Mouse (Mus musculus) myocyte (in vitro differentiated cells): ENCODE measurements around the gene Tstd1. TPM values are rescaled to one million over a fixed set of nuclear protein-coding genes. Genes with fewer than 3 reads are reported as not detected.

Experiments used
- H3K27me3 ChIP-seq: one replicate; pipeline ENCODE4 v1.6.1; 2011; ENCODE audit not compliant: control insufficient read depth, insufficient read depth, insufficient read length
- H3K36me3 ChIP-seq: one replicate; pipeline ENCODE4 v1.6.1; 2011; ENCODE audit not compliant: control insufficient read depth, insufficient read depth
- H3K4me2 ChIP-seq: one replicate; pipeline ENCODE4 v1.6.1; 2011; ENCODE audit warnings: low read depth, control low read depth
- H3K4me3 ChIP-seq: one replicate; pipeline ENCODE4 v1.5.1; 2011; ENCODE audit warnings: mild to moderate bottlenecking, control low read depth, moderate library complexity
- H3K79me2 ChIP-seq: one replicate; pipeline ENCODE4 v1.6.1; 2011; ENCODE audit not compliant: control insufficient read depth, insufficient read depth
- H3ac ChIP-seq: one replicate; pipeline ENCODE4 v1.6.1; 2011; ENCODE audit not compliant: control insufficient read depth, insufficient read length
- CEBPB ChIP-seq: IDR thresholded peaks from 2 replicates; pipeline ENCODE4 v1.6.1; 2011; ENCODE audit warnings: mild to moderate bottlenecking, moderate library complexity; ENCODE audit not compliant: poor library complexity, insufficient read depth, severe bottlenecking
- E2F4 ChIP-seq: IDR thresholded peaks from one replicate; pipeline ENCODE4 v1.6.1; 2011; ENCODE audit warnings: mild to moderate bottlenecking, control low read depth, moderate library complexity; ENCODE audit not compliant: insufficient read depth
- MAX ChIP-seq: IDR thresholded peaks from one replicate; pipeline ENCODE4 v1.6.1; 2011; ENCODE audit warnings: low read depth, mild to moderate bottlenecking, control low read depth
- MYOD1 ChIP-seq, 3 experiments: IDR thresholded peaks; one replicate each; pipeline ENCODE4 v1.6.1; 2011; ENCODE audit warnings: control low read depth in 2 of 3, low read depth in 2 of 3, mild to moderate bottlenecking in 2 of 3, moderate library complexity in 1 of 3; ENCODE audit not compliant: insufficient read length in 2 of 3, control insufficient read depth in 1 of 3
- MYOG ChIP-seq, 3 experiments: IDR thresholded peaks; one replicate each; pipeline ENCODE4 v1.6.1; 2011; ENCODE audit warnings: control low read depth in 2 of 3, low read depth in 2 of 3, mild to moderate bottlenecking in 2 of 3; ENCODE audit not compliant: insufficient read length in 2 of 3, control insufficient read depth in 1 of 3, insufficient read depth in 1 of 3
- POLR2A ChIP-seq: IDR thresholded peaks from one replicate; pipeline ENCODE4 v1.6.1; 2011; ENCODE audit warnings: low read depth, mild to moderate bottlenecking, control low read depth, moderate library complexity; ENCODE audit not compliant: insufficient read length
- POLR2AphosphoS2 ChIP-seq: IDR thresholded peaks from one replicate; pipeline ENCODE4 v1.6.1; 2011; ENCODE audit warnings: low read depth, control low read depth; ENCODE audit not compliant: insufficient read length
- REST ChIP-seq: IDR thresholded peaks from one replicate; pipeline ENCODE4 v1.6.1; 2011; ENCODE audit warnings: mild to moderate bottlenecking, control low read depth, moderate library complexity; ENCODE audit not compliant: insufficient read depth, insufficient read length
- SRF ChIP-seq: IDR thresholded peaks from one replicate; pipeline ENCODE4 v1.6.1; 2011; ENCODE audit warnings: low read depth; ENCODE audit not compliant: control insufficient read depth, insufficient read length
- TCF12 ChIP-seq: IDR thresholded peaks from one replicate; pipeline ENCODE4 v1.6.1; 2011; ENCODE audit warnings: mild to moderate bottlenecking, control low read depth; ENCODE audit not compliant: poor library complexity, insufficient read depth, severe bottlenecking
- TCF3 ChIP-seq: IDR thresholded peaks from one replicate; pipeline ENCODE4 v1.6.1; 2011; ENCODE audit warnings: low read depth, control low read depth; ENCODE audit not compliant: insufficient read length
- USF1 ChIP-seq: IDR thresholded peaks from one replicate; pipeline ENCODE4 v1.6.1; 2011; ENCODE audit warnings: low read depth, mild to moderate bottlenecking, control low read depth, moderate library complexity
- polyA plus RNA-seq: library from polyadenylated mRNA; unstranded; fragments of >200 nt; fragmentation: generic; extraction: Trizol; gene quantifications from one replicate; pipeline ENCODE4 v1.2.1, GENCODE M21; 2012; ENCODE audit warnings: missing spikeins

Tstd1 gene
- polyA plus RNA-seq, 1 experiment, result 0.41 TPM

DNA sequence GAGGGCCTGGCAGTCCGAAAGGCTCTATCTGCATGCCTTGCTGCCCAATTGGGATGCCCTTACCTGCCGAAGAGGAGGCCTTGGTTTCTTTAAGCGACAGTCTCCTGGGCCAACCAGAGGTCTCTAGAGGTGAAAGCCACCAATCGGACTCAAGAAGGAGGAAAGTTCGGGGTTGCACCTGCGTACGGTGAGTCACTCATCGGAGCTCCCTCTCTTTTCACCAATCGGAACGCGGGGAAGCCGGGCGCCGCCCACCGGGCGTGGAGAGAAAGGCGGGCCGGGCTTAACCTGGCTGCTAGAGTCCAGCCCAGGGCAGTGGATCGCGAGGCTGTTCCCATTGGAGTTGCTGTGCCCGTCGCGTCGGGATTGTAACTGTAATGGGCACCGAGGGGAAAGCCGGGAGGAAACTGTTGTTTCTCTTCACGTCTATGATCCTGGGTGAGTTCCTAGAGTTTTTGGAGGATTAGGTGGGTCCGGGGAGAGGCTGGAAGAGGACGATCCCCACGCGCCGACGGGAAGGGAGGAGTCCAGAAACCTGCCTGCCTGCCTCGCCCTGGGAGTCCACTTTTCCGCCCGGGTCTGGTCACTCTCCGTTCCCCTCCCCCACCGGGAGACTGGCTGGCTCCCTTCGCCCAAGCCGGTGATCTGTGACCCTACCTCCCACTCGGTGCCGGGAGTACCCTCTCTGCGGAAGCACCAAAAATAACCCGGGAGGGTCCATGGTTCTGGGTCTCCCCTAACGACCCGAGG lies 18.8 kb downstream of the Tstd1 start, which contains the start of gene F11r:
Gene F11r, plus strand, starts transcription at position 272 of the 750 bp plus-strand sequence.
- peaks cover 21% of the 10 kb centered on the region for H3K79me2 ChIP-seq
- H3ac ChIP-seq, result peak within 1 kb of the TSS; percentile 27
- no peak for TF ChIP-seq TCF3
- TF ChIP-seq SRF, result no peak
- TF ChIP-seq MYOG (IDR thresholded peaks at IDR 0.05; ENCODE audit: control insufficient read depth in 1 of 3, insufficient read depth in 1 of 3, insufficient read length in 2 of 3, low read depth in 2 of 3), result peak in 1 of 3 experiments; percentile 12
- TF ChIP-seq POLR2A, result peak; percentile 79
- peak; percentile 60 for TF ChIP-seq POLR2AphosphoS2
- no peak for TF ChIP-seq CEBPB
- H3K4me3 ChIP-seq, result peak within 1 kb of the TSS; percentile 76
- no peaks in the 10 kb centered on the region for H3K36me3 ChIP-seq
- H3K27me3 ChIP-seq, result no peaks in the 10 kb centered on the region
- H3K4me2 ChIP-seq, result peak within 1 kb of the TSS; percentile 78

- Histone ChIP-seq H3K4me2 (peak overlapping the region; percentile 78), H3K27me3 (no peaks in the 10 kb centered on the region), H3ac (peak overlapping the region; percentile 27), H3K4me3 (peak overlapping the region; percentile 76), H3K36me3 (no peaks in the 10 kb centered on the region), H3K79me2 (peaks cover 21% of the 10 kb centered on the region)
- TF ChIP-seq USF1 (no peak), TCF3 (no peak), MAX (no peak), POLR2AphosphoS2 (no peak), SRF (no peak), MYOD1 (IDR thresholded peaks at IDR 0.05; ENCODE audit: control insufficient read depth in 1 of 3, insufficient read length in 2 of 3, low read depth in 2 of 3) (no peak), E2F4 (no peak)
Measured at GRCm38 (mm10) chr1:171438014-171438670, 19.5 kb downstream of the Tstd1 start.

DNA sequence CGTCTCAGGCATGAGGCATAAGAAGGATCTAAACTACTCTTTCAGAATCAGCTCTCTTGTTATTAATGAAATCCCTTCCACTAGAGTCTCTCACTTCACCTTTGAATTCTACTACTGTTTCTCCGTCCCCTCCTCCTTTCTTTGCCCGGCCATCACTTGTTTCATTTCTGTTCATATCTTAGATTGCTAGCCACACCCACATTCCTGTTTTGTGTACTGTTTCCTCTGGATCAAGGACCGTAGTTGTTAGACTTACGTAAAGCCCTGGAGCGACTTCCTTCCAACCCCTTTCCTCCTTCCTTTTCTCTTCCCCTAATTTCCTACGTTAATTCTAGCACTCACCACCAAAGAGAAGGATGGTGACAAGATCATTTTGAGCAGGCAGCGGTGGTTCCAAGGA lies 20.4 kb downstream of the Tstd1 start:
- TF ChIP-seq MYOD1 (IDR thresholded peaks at IDR 0.05; ENCODE audit: control insufficient read depth in 1 of 3, insufficient read length in 2 of 3, low read depth in 2 of 3), result no peak
- TF ChIP-seq MAX, result no peak
- no peak for TF ChIP-seq SRF
- no peak for TF ChIP-seq CEBPB
- TF ChIP-seq POLR2A, result no peak
- TF ChIP-seq TCF3, result no peak
- no peak for TF ChIP-seq POLR2AphosphoS2
- no peak for TF ChIP-seq REST
- no peak for TF ChIP-seq TCF12
- TF ChIP-seq USF1, result no peak
- TF ChIP-seq E2F4, result no peak
- TF ChIP-seq MYOG (IDR thresholded peaks at IDR 0.05; ENCODE audit: control insufficient read depth in 1 of 3, insufficient read depth in 1 of 3, insufficient read length in 2 of 3, low read depth in 2 of 3), result no peak
- no peak overlapping the region for H3ac ChIP-seq
- no peaks in the 10 kb centered on the region for H3K36me3 ChIP-seq
- H3K79me2 ChIP-seq, result peaks cover 21% of the 10 kb centered on the region
- peak overlapping the region; percentile 78 for H3K4me2 ChIP-seq
- peak overlapping the region; percentile 76 for H3K4me3 ChIP-seq
- no peaks in the 10 kb centered on the region for H3K27me3 ChIP-seq

- H3K36me3 ChIP-seq, result no peaks in the 10 kb centered on the region
- H3ac ChIP-seq, result no peak overlapping the region
- H3K4me3 ChIP-seq, result peak overlapping the region; percentile 76
- no peak for TF ChIP-seq E2F4
- no peak for TF ChIP-seq MYOD1 (IDR thresholded peaks at IDR 0.05; ENCODE audit: control insufficient read depth in 1 of 3, insufficient read length in 2 of 3, low read depth in 2 of 3)
- TF ChIP-seq MYOG (IDR thresholded peaks at IDR 0.05; ENCODE audit: control insufficient read depth in 1 of 3, insufficient read depth in 1 of 3, insufficient read length in 2 of 3, low read depth in 2 of 3), result no peak
- no peak for TF ChIP-seq REST
- no peak for TF ChIP-seq POLR2AphosphoS2
- no peak for TF ChIP-seq USF1
- no peak for TF ChIP-seq CEBPB
- TF ChIP-seq SRF, result no peak
- TF ChIP-seq POLR2A, result no peak
- no peak for TF ChIP-seq MAX
- TF ChIP-seq TCF3, result no peak
- no peak for TF ChIP-seq TCF12
- H3K27me3 ChIP-seq, result no peaks in the 10 kb centered on the region
- H3K79me2 ChIP-seq, result peaks cover 21% of the 10 kb centered on the region
- peak overlapping the region; percentile 78 for H3K4me2 ChIP-seq
Measured at GRCm38 (mm10) chr1:171440025-171440725, 21.5 kb downstream of the Tstd1 start.
